Mouse (Mus musculus) thymus, postnatal 0 days (tissue): ENCODE measurements around the gene Pard3. TPM values are rescaled to one million over a fixed set of nuclear protein-coding genes. Genes with fewer than 3 reads are reported as not detected.
A peak's percentile ranks its signal among the peaks of the same experiment; 100 is the strongest.

Experiments used
- DNase-seq: peaks from one replicate; pipeline ENCODE4 v3.0.0-alpha.2; 2015; ENCODE audit warnings: low spot score
- polyA plus RNA-seq: library from polyadenylated mRNA; unstranded; fragments of >200 nt; fragmentation: Nextera tagmentation; extraction: Ambion mirVana; gene quantifications from 2 replicates; pipeline ENCODE4 v1.2.1, GENCODE M21; 2015

The Pard3 gene
- polyA plus RNA-seq, 1 experiment from 2014 or later, result 4.1 TPM

- no peak for DNase-seq
Observed at GRCm38 (mm10) chr8:127428004-127428403, 364.3 kb downstream of the Pard3 start.

GRCm38 (mm10) chr8:127431236-127431635 is 367.5 kb downstream of the Pard3 start:
- no peak for DNase-seq

DNA sequence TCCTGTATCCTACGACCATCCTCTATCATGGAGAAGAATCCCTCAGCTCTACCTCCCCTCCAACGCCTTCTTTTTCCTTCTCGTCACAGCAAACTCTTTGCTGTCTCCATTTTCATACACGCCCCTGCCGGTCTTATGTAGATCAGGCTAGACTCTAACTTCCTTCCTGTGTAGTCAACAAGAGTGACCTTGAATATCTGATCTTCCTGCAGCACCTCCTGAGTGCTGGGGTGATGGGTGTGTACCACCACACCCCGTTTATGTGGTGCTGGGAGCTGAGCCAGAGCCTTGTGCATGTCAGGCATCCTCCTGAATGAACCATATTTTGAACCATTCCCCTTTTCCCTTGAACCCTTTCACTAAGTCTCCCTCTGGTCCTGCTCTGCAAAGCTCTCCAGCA is 372.3 kb downstream of the Pard3 start:
- no peak for DNase-seq

GRCm38 (mm10) chr8:127437613-127438235 is 374.0 kb downstream of the Pard3 start:
- no peak for DNase-seq

DNA sequence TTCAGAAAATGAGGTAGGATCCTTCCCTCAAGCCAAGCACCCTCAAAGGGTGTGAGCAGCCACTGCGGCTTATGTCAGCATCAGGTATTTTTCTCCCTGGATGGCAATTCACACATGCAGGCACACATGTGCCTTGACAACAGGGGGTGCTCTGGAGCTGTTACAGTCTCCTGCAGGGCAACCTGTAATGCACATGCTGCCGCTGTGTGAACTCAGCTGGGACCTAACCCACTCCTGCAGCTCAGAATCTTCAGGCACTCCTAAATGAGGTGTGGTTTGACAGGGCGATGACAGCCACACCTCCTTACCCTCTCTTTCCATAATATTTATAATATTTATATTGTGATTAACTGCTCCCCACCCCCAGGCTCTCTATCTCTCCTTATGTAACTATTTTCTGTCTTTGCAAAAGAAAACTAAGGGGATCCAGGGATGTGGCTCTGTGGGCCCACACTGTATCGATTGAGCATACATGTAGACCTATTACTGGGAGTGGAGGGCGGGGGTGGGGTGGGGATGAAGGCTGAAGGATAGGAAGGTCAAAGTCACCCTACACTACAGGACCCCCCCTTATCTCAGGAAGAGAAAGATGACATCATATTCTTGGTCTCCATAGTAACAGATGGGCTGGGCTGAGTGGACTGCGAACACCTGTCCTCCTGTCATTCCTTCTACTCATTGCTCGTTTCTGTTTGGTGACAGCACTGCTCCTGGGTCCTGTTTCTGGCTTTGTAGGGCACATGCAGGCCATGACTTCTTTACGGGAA is 375.1 kb downstream of the Pard3 start:
- DNase-seq, result peak; percentile 83

DNA sequence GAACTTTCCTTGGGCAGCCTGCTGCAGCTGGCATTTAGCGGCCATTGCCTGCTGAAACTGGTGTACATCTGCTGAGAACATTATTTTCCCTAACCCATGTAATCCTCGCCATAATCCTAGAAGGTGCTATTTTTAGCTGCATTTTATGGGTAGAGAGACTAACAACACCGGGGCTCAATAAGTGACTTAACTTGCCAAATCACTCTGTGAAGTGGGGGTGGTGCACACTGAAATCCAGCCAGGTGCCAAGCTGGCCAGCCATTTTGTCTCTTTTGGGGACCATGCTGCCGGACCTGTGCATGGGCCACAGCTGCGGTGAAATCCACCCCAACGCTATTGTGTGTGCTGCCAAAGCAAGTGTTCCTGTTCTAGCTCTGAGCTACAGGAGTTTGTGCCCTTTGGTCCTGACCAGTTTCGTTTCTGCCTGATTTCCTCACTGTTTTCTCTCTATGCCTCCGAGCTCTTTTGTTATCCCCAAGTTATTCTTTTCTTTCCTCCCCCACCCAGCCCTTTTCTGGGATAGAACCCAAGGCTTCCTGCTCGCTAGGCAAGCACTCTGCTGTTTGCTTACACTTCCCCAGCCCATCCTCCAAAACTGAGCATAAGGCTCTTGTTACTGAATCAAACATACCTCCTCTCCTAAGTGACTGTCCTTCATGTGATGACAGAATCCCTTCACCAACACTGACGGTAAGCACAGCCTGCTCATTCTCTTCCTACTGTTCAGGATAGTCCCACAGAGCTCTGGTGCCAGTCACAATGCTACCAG is 375.9 kb downstream of the Pard3 start:
- no peak for DNase-seq

DNA sequence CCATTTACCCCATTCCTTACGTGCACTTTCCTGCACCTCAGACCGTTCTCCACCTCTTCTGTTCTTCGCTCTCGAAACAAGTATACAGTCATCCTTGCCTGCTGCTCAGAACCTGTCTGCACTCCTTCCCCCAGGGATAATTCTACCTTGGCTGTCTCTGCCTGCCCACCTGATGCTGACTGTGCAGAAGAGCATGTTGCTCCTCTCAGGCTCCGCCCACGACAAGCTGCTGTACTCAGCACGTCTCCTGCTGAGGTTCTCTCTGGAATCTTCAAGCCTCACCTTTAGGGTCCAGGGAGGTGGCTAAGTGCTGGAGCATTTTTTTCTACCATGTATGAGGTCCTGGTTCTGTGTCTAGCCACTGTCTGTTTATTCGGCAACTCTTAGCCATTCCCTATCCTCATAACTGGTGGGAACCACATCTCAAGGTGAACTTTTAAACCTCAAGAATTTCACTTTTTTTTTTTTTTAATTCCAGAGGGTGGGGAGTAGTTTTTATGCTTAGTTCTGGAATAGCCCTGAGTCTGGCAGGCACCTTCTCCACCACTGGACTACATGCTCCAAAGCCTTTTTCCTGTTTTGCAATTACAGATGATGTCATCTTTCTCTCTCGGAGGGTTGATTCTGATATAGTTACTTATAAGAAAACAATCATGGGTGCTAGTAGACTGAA is 376.6 kb downstream of the Pard3 start:
- DNase-seq, result no peak

DNA sequence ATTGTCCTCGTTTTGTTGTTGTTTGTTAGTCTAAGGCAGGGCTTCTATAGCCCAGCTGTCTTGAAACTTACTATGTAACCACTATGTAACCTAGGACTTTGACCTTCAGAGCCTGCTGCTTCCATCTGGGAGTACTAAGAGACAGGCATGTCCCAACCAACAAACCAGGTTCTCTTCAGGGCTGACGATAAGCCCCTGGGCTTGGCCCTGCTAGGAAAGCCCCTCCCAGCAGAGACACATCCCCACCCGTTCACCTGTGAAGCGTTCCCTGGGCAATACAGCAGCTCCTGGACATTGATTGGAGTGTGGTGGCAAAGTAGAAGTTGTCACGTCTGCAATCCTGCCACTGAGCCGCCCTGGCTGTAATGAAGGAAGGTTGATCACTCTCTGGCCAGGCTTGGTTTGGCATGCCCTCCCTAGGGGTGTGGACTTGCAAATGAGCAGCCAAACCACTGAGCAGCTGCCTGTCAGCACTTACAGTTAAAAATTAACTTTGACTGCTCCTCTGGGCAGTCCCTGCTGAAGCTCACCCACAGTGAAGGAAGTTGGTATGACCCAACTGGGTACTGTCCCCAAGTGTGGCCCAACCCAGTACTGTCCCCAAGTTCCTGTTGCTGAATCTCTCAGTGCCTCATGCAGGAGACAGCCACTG is 377.3 kb downstream of the Pard3 start:
- DNase-seq, result no peak

DNA sequence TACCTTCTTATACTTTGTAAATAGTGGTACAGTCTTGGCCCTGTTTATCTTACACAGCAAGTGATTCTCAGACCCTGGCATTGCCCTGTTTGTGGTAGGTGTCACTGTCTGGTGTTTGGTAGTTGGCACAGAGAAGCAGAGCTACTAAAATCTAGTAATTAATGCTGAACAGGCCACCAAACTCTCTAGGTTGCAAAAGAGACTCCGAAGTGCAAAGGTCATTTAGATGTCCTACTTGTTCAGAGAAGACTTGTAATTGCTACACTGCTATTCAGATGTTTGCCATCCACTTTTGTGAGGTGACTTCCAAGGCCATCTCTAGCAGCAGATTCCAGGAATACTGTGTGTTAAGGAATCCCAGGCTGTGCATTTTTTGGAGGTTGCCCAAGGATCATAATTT is 383.7 kb downstream of the Pard3 start:
- no peak for DNase-seq

DNA sequence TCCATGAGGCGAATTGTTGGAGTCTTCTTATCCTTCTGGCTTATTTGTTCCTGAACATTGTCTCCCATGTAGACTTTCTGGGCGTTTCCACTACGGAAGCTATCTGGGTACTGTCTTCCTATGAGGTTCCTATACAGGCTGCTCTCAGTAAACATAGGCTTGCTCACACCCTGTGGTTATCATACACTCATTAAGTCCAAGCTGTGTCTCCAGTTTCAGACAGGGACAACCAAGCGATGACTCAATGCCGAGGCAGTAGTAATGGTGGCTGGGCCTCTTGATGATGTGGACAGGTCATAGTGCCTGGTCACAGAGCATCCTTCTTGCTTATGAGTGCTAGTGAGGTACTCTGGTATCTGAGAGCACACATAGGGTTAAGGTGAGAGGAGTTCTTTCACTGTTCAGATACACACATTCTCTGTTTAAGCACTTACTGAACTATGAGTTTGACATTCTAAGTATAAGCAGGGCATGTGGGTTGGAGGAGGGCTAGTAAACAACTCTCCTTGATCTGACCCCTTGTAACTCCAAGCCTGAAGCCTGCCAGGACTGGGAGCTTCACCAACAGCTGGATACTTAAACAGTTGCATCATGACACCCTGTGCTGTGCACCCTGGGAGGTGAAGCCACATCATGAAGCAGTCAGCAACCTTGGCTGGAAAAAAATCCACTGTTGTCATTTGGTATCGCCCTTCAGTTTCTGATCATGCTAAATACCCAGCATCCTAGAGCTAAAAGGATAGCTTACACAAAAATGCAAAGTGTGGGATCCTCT is 385.6 kb downstream of the Pard3 start:
- no peak for DNase-seq

DNA sequence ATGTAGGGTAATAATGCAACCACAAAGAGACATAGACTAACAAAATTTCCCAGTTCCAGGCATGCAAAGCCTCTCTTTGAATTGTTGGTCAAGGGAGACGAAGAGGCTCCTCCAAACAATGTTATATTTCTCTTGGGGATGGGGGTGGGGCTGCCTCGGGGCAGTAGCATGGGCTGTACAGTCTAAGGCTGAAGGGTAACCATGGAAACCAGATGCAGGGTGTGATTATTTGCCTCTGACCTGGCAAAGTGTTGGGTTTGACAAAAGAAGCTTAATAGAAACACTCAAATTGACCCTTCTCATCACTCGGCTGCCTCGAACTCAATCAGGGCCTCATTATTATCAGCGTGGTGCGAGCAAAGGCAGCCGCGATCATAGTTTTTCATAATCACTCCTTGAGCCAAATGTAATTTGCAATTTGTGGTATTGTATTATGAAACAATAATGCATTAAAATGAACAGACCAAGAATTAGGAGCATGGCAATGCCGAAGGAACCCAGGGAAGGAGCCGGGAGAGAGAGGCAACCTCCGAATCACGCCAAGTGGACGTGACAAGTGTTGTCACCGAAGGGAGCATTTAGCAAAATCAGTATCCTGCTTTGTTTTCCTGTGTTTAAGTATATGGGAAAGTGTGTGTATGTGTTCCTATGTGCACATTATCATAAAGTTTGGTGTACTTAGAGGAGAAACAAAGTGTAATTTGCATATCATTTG is 387.4 kb downstream of the Pard3 start:
- no peak for DNase-seq

GRCm38 (mm10) chr8:127452364-127452763 is 388.7 kb downstream of the Pard3 start:
- no peak for DNase-seq

DNA sequence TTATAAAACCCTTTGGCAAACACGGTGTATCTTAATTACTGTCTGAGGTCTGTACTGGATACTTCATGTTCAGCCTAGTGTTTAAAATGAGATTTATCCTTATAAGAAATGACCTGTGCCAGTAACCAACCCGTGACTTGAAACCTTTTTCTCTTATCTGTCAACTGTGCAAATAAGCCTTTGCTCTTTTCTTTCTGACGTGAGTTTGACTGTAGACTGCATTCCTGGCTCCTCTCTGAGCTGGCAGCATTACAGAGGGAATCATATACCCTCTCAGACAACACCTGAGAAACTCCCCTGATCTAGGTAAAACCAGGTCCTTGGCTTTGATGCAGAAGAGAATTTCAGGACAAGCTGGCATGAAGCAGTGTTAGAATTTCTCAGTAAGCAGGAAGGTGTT is 394.2 kb downstream of the Pard3 start:
- DNase-seq, result no peak

GRCm38 (mm10) chr8:127461173-127461572 is 397.5 kb downstream of the Pard3 start:
- no peak for DNase-seq

DNA sequence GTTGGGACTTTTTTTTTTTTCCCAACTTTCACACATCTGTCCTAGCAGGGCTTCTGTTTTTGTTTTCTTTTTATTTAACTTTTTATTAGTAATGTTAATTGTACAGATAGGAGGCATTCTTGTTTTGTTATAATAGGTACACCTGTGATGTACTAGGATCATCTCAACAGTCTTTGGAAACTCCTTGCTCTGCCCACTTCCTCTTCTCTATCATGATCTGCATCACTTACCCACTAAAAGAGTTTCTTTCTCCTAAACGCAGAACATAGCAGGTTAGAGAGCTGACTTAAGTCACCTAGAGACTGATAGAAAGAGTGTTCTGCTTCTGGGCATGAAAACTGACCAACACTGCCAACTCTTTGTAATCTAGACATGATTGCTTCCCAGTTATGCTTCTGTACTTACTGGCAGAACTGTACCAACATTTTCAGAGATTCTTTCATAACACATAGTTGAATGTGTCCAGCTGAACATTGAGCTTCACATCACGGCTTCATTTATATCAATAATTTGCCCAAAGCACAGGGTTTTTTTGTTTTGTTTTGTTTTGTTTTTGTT is 398.8 kb downstream of the Pard3 start:
- DNase-seq, result peak; percentile 26

- no peak for DNase-seq
Observed at GRCm38 (mm10) chr8:127464300-127464699, 400.6 kb downstream of the Pard3 start.

DNA sequence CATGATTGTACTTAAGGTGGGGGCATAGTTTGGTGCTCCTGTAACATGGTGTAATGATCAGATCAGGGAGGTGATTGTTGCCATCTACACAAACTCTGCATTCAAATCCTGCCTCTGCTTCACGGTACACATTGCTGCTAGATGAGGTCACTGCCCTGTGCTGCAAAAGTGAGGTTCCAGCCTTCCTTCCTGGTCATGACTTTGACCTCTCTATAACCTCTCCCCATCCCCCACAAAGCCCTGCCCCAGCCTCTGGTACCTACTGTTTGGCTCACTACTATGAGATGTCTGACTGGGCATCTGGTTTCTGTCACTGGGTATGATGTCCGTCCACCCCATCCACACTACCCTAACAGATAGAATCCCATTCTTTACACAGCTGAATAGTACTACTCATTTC is 408.5 kb downstream of the Pard3 start:
- DNase-seq, result no peak

- no peak for DNase-seq
Observed at GRCm38 (mm10) chr8:127480003-127480402, 416.3 kb downstream of the Pard3 start.

DNA sequence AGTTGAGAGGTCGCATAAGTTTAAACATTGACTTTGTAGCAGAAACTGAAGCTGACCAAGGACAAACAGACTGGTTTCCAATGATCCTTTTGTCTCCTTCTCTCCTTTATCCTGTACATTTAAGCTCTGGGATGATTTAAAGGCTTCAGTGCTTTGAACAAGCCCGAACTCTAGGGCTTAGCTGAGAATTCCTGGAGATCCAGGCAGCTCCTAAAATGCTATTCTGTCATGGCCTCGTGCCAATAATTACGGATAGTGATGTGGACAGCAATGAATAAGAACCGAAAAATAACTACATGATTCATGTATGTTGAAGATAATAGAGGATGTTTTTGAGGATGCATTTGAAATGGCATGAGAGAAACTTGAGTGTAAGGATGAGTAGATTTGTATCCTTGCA is 421.9 kb downstream of the Pard3 start:
- no peak for DNase-seq

GRCm38 (mm10) chr8:127491963-127492362 is 428.3 kb downstream of the Pard3 start:
- no peak for DNase-seq
